Mouse (Mus musculus) brain, embryonic 14.5 days (tissue): Measurements from ENCODE around the gene Eid2b.

Experiments
- CTCF ChIP-seq: fragments of 200-500 bp; IDR thresholded peaks from 2 replicates; pipeline ENCODE4 v1.5.1; 2012; ENCODE audit warnings: inconsistent platforms, mild to moderate bottlenecking, moderate library complexity, borderline replicate concordance; ENCODE audit not compliant: insufficient read depth, insufficient read length; ENCODE audit errors: extremely low read depth
- POLR2A ChIP-seq: fragments of 200-500 bp; IDR thresholded peaks from 2 replicates; pipeline ENCODE4 v1.6.1; 2012; ENCODE audit warnings: mild to moderate bottlenecking, inconsistent platforms, borderline replicate concordance; ENCODE audit not compliant: poor library complexity, insufficient read depth, insufficient read length, severe bottlenecking; ENCODE audit errors: extremely low read depth

GRCm38 (mm10) chr7:28267129-28268041, 10.2 kb upstream of the Eid2b start, which contains the start of gene Eid2:
- peak; percentile 95 for TF ChIP-seq POLR2A
- TF ChIP-seq CTCF: no peak
